Mouse (Mus musculus): ENCODE results near the gene Gm28635.
"Not testable (repeated sequence)": the region's sequence is repeated elsewhere in the genome, so short reads cannot be mapped to it uniquely, and the experiment has no call there.

Gm28635 gene

DNA sequence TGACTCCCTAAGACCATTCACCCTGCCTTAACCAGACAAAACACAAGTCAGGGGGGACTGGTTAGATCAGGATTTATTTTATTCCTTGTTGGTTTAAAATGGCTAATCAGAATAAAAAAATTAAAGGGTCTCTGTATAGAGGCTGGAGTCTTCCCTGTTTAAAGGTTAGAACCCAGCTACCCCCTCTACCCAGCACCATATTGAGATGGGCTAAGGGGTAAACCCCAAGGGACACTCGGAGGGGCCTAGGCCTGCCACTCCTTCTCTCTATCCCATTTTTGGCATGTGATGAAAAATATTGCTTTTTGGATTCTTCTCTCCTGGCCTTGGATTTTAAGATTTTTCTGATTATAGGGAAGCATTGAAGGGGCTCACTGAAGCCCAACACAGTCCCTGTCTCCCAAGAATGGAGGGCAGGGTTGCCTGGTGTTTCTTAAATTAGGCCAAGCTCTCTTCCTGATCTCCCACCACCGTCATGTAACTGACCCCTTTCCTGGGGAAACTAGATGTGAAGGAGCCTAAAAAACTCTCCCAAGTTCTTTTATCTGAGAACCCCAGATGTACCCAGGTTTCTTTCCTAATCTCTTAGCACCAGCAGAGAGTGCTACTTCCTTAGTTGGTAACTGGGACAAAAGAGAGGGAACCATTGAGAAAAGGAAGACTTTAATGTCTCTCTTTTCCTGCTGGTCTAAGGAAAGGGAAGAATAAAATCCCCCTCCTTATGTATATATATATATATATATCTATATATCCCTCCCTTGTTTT, 10.4 kb upstream of the Gm28635 start:
- no peak for DNase-seq (ENCODE audit: low spot score)

DNA sequence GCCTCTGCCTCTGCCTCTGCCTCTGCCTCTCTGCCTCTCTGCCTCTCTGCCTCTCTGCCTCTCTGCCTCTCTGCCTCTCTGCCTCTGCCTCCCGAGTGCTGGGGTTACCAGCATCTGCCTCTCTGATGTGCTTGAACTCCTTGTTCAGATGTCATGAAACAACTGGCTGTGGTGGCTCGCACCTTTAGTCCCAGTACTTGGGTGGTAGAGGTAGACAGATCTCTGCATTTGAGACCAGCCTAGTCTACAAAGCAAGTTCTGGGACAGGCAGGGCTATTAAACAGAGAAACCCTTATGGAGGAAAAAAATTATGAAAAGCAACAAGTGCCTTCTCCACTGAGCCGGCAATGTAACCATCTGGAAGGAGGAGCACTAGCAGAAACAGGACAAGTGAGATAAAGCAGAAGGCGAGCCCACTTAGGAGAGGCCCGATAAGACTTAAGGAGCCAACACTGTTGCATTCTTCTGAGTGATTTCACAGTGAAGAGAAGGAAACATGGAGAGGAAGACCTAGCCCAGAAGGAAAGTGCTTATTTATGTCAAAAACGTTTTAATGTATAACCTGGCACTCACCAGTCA, 4.9 kb upstream of the Gm28635 start:
- DNase-seq (ENCODE audit: low spot score), result peak; percentile 49

DNA sequence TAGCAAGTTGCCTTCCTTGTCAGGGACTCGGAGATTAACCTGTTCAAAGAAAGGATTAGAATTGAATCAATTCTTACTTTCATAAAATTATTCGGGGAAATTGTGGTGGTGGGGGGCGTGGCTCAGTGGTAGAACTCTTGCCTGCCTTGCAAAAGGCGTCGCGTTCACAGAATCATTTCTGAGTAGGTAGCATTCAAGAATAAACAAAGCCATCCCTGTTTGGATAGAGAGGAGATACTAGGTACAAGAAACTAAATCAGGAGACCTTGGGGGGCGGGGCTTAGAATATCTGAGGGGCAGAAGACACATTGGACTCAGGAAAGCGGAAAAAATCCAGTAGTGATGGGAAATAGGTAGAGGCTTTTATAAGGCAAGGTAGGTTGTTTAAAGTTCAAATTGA, 1.2 kb upstream of the Gm28635 start, which contains the start of gene Tmx2:
Tmx2 (minus strand) TSS at position 125 of the 400 bp plus-strand sequence.
- no peak for DNase-seq (ENCODE audit: low spot score)

DNA sequence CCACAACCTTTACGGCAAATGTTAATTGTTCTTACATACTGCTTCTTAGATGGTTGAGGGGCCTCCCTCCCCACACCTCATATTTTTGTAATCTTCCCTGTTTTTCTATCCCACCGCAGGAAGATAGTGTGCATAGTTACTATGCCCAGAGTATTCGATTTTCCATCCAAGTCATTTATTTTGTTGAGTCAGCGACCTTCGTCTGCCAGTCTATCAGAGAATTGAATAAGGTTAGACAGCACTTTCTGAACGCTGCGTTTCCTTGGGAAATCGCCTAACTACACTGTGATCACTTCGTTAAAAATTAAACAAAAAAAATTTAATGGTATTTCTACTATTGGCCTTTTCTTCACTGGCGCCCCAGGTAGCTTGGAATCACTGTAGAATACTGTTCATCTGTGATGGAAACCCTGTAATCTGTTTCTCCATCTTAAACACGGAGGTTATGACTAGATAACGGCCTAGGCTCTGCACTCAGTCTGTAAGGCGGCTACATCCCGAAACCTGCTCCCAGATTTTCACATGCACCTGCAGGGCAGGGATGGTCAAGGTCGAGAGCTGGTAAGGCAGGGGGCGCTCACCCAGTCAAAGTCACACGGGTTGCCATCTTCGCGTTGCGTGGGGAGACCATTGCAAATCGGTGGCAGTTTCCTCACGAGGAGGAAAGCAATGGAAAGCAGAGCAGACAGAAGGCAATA, 422 bp downstream of the Gm28635 start:
- no peak for DNase-seq (ENCODE audit: low spot score)

DNA sequence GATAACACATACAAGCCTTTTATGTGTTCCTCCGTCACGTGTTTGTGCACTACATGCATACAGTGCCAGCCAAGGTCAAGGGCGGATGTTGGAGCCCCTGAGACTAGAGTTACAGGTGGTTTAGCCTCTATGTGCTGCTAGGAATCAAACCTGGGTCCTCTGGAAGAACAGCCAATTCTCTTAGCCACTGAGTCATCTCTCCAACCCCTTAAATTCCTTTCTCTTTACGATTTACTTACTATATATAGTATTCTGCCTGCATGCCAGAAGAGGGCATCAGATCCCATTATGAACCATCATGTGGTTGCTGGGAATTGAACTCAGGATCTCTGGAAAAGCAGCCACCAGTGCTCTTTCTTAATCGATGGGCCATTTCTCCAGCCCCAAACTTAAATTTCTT, 6.3 kb downstream of the Gm28635 start:
- not testable (repeated sequence) for DNase-seq (ENCODE audit: low spot score)

DNA sequence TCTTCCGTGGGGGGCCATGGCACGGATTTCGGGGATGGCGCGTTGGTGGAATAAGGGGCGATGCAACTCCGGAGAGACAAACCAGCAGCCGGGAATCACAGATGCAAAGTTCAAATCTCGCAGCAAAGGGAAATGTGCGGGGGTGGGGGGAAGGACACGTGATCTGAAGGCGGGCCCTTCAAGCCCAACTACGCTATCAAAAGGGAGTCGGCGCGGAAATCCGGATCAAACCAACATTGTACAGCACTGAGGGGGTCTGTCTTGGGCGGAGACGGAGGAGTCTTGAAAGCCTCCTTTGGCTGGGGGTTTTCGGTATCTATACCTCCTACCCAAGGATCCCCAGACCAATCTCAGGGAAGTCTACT, 7.3 kb downstream of the Gm28635 start, which contains the start of gene Selenoh:
Selenoh (minus strand) TSS at position 202 of the 365 bp plus-strand sequence.
- peak; percentile 86 for DNase-seq (ENCODE audit: low spot score)

DNA sequence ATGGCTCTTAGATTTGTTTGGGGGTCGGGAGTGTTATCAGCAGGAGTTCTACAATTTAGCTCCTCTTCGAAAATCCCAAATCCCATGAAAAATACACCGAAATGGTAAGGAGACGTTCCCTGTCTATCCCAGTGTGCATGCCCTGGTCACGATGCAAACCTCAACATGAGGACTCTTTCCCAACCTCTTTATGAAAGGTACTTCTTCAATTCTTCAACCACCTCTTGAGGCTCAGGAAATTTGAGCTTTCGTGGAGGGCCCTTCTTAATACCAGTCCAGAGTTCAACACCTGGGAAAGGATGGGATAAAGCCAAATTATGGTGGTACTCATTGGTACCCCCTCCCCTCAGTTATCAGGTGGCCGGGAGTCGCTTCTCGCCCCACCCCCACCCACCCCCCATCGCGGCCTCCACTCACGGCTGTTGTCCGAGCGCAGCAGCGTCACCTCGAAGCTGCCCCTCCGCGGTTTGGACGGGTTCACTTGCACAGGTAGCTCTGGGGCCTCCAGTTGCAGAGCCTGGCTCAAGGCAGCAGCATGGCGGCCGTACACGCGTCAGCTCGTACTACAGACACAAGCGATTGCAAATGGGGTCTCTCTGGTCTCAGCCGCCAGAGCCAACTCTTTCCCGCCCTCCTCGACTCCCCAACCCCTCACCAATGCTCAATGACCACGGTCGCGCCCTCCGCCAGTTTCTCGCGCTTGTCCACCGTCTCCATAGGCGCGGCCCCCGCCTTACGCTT, 7.8 kb downstream of the Gm28635 start:
- peak; percentile 66 for DNase-seq (ENCODE audit: low spot score)

DNA sequence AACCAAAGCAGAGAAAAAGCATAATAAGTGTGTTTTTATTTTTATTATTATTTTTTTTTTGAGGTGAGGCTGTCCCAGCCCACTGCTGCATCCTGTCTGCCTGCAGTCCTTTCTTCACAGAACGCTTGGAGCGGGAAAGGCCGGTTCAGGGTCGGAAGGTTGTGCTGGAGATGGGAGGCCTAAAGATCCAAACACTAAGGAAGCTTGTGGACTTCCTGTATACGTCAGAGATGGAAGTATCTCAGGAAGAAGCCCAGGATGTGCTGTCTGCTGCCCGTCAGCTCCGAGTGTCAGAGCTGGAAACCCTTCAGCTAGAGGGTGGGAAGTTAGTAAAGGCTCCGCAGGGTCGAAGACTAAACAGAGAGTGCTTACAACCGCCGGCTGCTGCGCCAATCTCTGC, 11.8 kb downstream of the Gm28635 start:
- no peak for DNase-seq (ENCODE audit: low spot score)

DNA sequence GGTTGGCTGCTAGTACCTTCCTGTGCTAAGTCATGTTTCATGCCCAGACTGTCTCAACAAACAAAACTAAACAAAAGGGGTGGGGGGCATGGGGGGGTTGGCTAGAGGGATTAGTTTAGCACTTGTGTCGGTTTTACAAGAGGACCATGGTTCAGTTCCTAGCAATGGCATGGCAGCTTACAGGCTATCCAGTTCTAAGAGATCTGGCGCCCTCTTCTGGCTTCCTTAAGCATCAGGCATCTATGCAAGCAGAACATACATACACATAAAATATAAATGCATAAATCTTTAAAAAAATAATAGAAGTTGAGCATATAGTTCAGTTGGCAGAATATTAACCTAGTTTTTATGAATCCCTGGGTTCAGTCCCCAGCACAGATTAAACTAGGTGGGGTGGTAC, 15.0 kb downstream of the Gm28635 start:
- no peak for DNase-seq (ENCODE audit: low spot score)

DNA sequence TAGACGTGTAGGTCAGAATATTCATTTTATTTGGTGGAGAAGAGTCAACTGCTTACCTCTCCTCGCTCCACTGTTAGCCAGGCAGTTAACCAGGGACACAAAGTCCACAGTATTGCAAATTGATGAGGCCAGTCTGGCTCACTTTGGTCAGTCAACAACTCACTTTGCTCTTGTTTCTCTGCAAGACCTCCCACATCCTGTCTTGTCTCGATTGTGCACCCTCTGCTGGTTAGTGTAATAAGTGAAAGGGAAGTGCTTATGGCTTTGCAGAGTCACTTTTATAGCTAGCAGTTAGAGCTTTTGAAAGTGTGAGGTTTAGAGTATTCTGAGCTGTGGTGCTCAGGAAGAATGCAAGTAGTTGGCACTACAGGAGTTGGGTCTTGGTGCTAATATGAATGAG, 17.6 kb downstream of the Gm28635 start:
- DNase-seq (ENCODE audit: low spot score), result no peak

DNA sequence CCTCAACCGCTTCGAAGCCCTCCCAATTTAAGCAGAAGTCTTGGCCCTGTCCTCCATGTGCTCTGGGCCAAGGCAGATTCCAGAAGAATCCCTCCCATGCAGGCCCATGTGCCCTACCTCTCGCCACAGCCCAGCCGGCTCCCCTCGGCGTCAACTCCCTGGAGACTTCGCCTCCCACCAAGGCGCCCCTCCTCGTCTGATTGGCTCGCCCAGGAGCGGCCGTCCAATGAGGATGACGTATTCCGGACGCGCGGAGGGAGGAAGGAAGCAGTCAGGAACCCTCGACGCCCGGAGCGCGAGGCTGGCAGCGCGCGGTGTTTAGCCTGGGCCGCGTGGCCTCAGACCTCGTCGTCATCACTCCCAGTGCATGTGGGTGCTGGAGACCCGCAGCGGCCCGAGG, 19.0 kb downstream of the Gm28635 start, which contains the start of gene Btbd18:
Btbd18 (plus strand) TSS at position 274 of the 400 bp plus-strand sequence.
- DNase-seq (ENCODE audit: low spot score), result peak; percentile 94

DNA sequence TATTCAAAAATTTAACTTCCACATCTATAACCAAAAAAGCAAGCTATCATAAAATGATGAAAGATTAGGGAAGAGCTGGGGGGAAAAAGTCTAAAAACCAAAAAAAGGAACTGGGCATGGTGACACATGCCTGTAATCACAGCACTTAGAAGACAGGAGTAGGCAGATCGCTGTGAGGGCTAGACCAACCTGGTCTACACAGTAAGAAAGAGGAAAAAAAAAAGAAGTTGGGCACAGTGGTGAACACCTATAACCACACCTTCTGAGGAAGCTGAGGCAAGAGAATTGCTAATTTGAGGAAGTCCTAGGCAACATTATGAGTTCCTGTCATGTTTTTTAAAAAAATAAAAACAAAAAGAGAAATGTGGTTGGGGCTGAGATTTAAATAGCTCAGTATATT, 22.0 kb downstream of the Gm28635 start:
- no peak for DNase-seq (ENCODE audit: low spot score)

DNA sequence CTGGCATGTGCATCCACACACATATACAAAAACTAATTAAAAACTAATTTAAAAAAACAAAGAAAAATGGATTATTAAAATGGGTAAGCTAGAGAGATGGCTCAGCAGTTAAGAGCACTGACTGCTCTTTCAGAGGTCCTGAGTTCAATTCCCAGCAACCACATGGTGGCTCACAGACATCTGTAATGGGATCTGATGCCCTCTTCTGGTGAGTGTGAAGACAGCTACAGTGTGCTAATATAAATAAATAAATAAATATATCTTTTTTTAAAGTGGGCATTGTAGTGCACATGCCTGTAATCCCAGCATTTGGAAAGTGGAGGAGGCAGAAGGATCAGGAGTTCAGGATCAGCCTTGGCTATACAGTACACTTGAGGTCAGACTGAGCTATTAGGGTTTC, 24.5 kb downstream of the Gm28635 start:
- no peak for DNase-seq (ENCODE audit: low spot score)

DNA sequence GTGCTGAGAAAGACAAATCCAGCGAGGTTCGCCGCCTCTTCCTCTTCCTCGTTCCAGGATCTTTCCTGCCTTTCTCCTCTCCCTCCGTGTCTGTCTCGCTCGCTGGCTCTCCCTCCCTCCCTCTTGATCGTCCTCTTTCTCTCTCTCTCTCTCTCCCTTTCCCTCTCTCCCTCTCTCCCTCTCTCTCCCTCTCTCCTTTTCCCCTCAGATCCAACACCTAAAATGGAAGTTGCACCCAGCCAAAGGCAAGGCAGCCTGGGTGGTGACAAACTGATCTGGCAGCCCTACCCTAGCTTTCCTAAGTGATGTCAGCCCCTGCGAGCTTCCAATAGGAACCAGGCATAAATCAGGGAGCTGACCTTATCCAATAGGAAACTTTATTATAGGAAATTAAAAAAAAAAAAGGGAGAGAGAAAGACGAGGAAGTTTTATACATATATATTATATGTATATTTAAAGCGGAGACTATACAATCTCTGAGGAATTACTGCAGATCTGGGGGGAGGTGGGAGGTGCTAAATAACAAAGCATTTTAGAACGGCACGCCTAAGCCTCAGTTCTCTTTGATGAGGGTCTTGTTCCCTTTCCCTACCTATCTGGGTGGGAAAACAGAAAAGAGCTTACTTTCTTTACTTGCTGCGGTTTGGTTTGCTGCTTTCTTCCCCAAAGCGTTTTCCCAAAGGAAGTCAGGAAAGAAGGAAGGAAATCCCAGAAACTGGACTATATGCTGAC, 27.2 kb downstream of the Gm28635 start, which contains the start of gene Ctnnd1:
Ctnnd1 (minus strand) TSS at position 302 of the 732 bp plus-strand sequence.
- DNase-seq (ENCODE audit: low spot score), result peak; percentile 85

DNA sequence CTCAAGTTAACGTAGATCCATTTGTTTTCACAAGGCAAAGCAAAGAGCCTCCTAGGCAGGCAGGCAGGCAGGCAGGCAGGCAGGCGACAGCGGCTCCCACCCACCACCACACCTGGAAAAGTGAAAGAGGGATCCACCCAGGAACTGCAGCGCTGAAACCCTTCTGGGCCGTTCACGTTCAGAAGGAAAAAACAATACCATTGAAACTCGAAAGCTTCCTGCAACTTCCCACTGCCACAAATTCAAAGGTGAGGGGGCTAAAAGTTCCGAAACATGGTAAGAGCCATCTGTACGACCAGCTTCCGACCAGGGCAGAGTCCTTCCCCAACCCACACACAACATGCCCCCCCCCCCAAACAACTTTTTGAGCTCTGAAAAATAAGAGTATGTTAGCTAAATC, 28.2 kb downstream of the Gm28635 start:
- DNase-seq (ENCODE audit: low spot score), result no peak

DNA sequence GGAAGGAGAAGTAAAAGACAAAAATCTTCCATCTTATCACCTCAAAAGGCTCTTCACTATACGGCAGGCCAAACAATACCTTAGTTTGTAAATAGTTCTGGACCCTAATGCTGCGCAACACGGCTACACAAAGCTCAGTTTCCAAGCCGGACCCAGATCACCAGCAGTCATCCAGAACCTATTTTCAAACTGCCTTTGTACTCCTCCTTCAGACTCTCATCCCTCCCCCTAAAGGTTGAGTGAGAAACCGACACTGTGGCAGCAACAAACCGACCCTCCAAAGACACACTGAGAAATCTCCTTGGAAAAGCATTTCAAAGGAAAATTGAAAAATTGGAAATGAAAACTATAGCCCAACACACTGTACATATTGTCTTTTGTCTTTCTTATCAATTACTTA, 29.5 kb downstream of the Gm28635 start:
- DNase-seq (ENCODE audit: low spot score), result no peak

DNA sequence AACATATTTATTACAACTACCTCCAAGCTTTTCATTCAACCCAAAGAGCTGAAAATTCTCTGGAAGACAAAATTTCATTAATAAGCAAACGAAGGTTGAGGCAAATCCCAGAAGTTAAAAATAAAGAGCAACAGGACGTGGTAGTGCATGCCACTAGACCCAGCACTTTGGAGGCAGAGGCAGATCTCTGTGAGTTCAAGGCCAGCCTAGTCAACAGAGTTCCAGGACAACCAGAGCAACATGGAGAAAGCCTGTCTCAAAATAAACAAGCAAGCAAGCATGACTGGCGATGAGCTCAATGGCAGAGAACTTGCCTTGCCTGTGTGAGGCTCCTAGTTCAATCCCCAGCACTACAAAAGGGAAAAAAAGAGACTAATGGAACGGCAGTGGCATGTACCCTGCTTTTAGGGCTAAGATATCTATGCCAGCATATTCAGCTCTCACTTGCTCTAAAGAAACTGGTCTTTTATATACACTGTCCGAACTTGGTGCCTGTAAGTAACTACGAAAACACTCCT, 30.7 kb downstream of the Gm28635 start:
- DNase-seq (ENCODE audit: low spot score), result no peak

DNA sequence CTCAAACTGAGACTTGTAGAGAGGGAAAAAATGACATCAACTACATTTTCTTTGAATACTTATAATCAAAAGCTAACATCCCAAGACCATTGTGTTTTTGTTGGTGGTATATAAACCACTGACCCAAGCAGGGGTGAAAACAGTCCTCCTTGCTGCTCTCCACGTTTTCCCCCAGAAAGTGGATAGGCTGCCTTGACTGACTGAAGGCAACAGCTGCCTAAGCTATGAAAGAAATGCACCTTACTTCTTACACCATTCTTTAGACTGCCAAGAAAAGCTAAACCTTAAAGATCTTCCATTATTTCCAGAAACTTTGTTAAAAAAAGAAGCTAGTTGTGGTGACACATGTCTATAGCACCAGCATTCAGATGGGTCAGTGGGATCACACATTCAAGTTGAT, 31.7 kb downstream of the Gm28635 start:
- no peak for DNase-seq (ENCODE audit: low spot score)

DNA sequence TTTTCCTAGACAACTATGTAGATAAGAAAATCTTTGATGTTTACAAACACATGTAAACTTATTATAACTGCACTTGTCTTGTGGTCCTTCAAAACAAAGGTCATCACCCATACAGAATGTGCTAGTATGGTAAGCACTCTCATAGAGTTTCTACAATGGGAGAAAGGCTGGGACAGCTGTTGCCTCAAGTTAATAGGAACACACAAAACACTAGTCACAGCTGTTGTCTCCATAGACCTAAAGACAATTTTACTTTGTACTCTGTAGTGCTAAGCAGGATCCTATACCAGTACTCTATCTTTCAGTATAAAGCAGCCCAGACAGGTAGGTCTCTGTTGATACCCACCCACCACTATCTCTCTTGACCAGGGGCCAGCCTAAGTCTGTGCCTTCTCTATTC, 37.0 kb downstream of the Gm28635 start:
- no peak for DNase-seq (ENCODE audit: low spot score)

DNA sequence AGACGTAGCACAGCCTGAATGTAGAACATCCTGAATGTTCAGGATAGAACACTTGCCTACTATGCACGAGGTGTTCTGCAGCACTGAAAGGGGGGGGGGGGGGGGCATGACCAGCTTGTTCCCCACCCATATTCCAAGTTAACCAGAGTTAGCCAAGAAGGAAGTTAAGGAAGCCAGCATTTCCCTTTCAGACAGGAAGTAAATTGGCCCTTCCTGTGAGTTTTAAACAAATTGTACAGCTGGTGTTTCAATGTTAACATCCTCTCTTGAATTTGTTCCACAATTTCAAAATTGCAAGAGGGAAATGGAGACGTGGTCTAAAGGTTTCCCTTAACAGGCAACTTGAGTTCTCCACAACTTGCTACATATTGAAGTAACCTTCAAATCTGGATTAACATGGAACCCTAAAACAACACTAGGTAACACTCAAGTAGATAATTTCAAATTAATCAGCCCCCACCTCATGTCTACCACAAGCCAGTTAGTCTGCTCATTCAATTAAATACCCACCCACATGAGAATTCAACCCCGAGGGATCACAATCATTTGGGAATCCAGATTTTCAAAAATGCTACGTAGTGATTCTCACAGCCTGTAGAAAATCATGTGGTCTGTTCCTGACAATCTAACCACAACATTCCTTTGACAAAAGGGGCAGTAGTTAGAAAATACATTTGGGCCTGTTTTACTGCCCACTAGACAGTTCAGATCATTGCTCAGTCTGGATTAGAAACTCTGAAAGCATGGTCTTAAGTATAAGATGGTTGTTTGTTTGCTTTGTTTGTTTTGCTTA, 39.2 kb downstream of the Gm28635 start:
- no peak for DNase-seq (ENCODE audit: low spot score)
